Mouse (Mus musculus): ENCODE data around the gene Uba1.

DNA sequence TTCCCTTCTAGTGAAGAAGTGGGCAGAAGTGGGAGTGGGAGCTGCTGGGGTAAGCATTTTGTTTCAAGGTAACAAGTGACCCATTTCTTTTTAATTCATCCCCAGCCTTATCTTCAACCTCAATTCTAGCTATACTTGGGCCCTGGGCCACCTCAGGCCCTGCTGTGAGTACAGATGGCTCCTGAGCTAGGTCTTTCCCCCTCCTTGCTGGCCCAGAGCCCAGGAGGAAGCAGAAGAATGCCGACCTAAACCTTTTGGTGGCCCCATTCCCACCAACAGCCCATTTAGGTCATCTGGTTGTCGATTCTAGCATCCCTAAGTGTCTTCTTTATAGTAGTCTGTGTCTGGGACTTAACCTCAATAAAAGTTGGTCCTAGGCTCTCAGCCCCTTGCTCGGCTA, 33.4 kb downstream of the Uba1 start:
- no peak for TF ChIP-seq CTCF (conservative IDR thresholded peaks at IDR 0.05; ENCODE audit: low read length)
- TF ChIP-seq POU5F1 (IDR thresholded peaks at IDR 0.05; ENCODE audit: borderline replicate concordance, low read length), result no peak
- TF ChIP-seq NANOG (IDR thresholded peaks at IDR 0.05; ENCODE audit: borderline replicate concordance, low read length), result no peak
